Mouse (Mus musculus) left cerebral cortex, adult 2 months (tissue): ENCODE measurements at regions not wholly inside any gene's neighbourhood (a gene's known extent, or its start where the extent isn't known, plus 50 kb on each side); places are given as distances from the start of the nearest gene placed in this dataset.
"Not testable (repeated sequence)": the region's sequence is repeated elsewhere in the genome, so short reads cannot be mapped to it uniquely, and the experiment has no call there.

Experiments used
- DNase-seq, 2 experiments: peaks; one replicate each; pipeline ENCODE4 v3.0.0; 2021 to 2022; ENCODE audit warnings: low spot score in 2 of 2, mixed read lengths in 1 of 2; ENCODE audit errors: extremely low spot score in 1 of 2
- H3K27ac ChIP-seq: fragments of 200-600 bp; 2 replicates; pipeline ENCODE4 v1.8.1; 2022
- H3K4me3 ChIP-seq: fragments of 200-600 bp; 2 replicates; pipeline ENCODE4 v1.8.1; 2022
- intact Hi-C: fragments of 180-260 bp; cut with DNase I; formaldehyde crosslinking; loops from one replicate; pipeline ENCODE4 v1.15.1; 2025

DNA sequence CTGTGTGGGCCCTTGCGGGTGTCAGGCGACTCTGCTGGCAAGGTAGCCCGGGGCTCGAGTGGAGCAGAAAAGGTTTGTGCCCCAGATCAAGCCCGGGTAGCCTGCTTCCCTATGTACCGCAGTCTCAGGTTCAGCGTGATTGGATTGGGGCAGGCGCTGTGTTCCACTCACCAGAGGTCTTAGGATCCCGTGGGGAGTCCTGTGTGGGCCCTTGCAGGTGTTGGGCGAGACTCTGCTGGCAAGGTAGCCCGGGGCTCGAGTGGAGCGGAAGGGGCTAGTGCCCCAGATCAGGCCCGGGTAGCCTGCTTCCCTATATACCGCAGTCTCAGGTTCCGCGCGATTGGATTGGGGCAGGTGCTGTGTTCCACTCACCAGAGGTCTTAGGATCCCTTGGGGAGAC is 69.5 kb upstream of the C130026I21Rik start:
- intact Hi-C loops, H3K4me3 ChIP-seq, H3K27ac ChIP-seq: not testable (repeated sequence)
- DNase-seq: peak in 1 of 2 experiments; percentile 6
